ENCODE assay signal across 11 mouse cellular contexts in genomic region chr6:99931588-99931987, GRCm38 (mm10).
DNase-seq lines count a peak whose midpoint lies in the region; ATAC-seq and TF ChIP-seq lines count a peak whose summit lies in the region.
"Had no signal": no experiment of that assay in that cellular context is flagged by ENCODE, and none has a peak within 500 bp of the region (broad histone marks: within the 10 kb centered on the region; RNA-seq: fewer than 3 reads in every experiment).

No protein-coding gene starts in this region.

- H3K4me3 ChIP-seq in limb, embryonic 14.5 days (replicated peaks; ENCODE audit: low read length) = no peak overlapping the region
- H3K4me3 ChIP-seq in limb, embryonic 10.5 days = no peak overlapping the region
- H3K4me3 ChIP-seq in intestine, postnatal 0 days (ENCODE audit: low read depth, low read length) = no peak overlapping the region
- H3K4me3 ChIP-seq in stomach, postnatal 0 days (ENCODE audit: low read depth, low read length) = no peak overlapping the region

- H3K9me3 ChIP-seq in limb, embryonic 14.5 days (ENCODE audit: control insufficient read depth, low read length) = no peaks in the 10 kb centered on the region
- H3K9me3 ChIP-seq in limb, embryonic 10.5 days (replicated peaks) = no peaks in the 10 kb centered on the region
- no peaks in the 10 kb centered on the region for H3K9me3 ChIP-seq in intestine, postnatal 0 days (ENCODE audit: control insufficient read depth)
- H3K9me3 ChIP-seq in stomach, postnatal 0 days (ENCODE audit: control insufficient read depth, low read length) = no peaks in the 10 kb centered on the region

- no peak for TF ChIP-seq EP300 in stomach, postnatal 0 days (optimal IDR thresholded peaks at IDR 0.05)

- WGBS in limb, embryonic 14.5 days = 74% methylated on average over 4 of the region's 4 CpGs
- WGBS in limb, embryonic 10.5 days = 84% methylated on average over 4 of the region's 4 CpGs
- 47% methylated on average over 4 of the region's 4 CpGs for WGBS in intestine, postnatal 0 days
- WGBS in stomach, postnatal 0 days = 35% methylated on average over 4 of the region's 4 CpGs

- peak; percentile 39 for DNase-seq in limb, embryonic 14.5 days (ENCODE audit: low spot score)
- no peak for DNase-seq in limb, embryonic 10.5 days (ENCODE audit: low spot score)
- peak; percentile 88 for DNase-seq in stomach, postnatal 0 days (ENCODE audit: low spot score)
- DNase-seq in kidney, adult 9 months = no peak
- no peak for DNase-seq in urinary bladder, postnatal 10 days (ENCODE audit: low spot score)
- DNase-seq: gastrocnemius, postnatal 10 days; liver, postnatal 0 days; thymus, adult 2 months had no signal

- H3K9ac ChIP-seq in limb, embryonic 14.5 days (ENCODE audit: low read depth, low read length, severe bottlenecking) = no peak overlapping the region
- H3K9ac ChIP-seq in intestine, postnatal 0 days (ENCODE audit: low read depth, low read length) = no peak overlapping the region
- no peak overlapping the region for H3K9ac ChIP-seq in stomach, postnatal 0 days (ENCODE audit: low read length)
- H3K9ac ChIP-seq: liver, postnatal 0 days had no signal

- no peak for TF ChIP-seq POLR2A in limb, embryonic 14.5 days (IDR thresholded peaks at IDR 0.05; ENCODE audit: borderline replicate concordance, extremely low read depth, insufficient read depth, insufficient read length)

- no peak for TF ChIP-seq CTCF in intestine, postnatal 0 days (IDR thresholded peaks at IDR 0.05; ENCODE audit: low read depth)
- TF ChIP-seq CTCF in stomach, postnatal 0 days (IDR thresholded peaks at IDR 0.05; ENCODE audit: low read depth) = no peak

- no peak for ATAC-seq in limb, embryonic 14.5 days (ENCODE audit: low FRiP score, low read depth)
- ATAC-seq in common myeloid progenitor, adult 5-6 weeks (replicated peaks; ENCODE audit: low read depth, poor library complexity, severe bottlenecking) = peak; percentile 41; the same call in 1 of the 2 replicates
- peak; percentile 91 for ATAC-seq in intestine, postnatal 0 days
- peak; percentile 87 for ATAC-seq in stomach, postnatal 0 days (ENCODE audit: low FRiP score, low TSS enrichment)
- ATAC-seq: activated CD4-positive, CD25-positive, alpha-beta regulatory T cell, adult 4 months; liver, postnatal 0 days had no signal

- peaks cover 5% of the 10 kb centered on the region; the same call in 1 of the 2 replicates for H3K27me3 ChIP-seq in limb, embryonic 14.5 days (ENCODE audit: control insufficient read depth, insufficient read depth, low read length)
- peaks cover 55% of the 10 kb centered on the region for H3K27me3 ChIP-seq in limb, embryonic 10.5 days (ENCODE audit: low read depth, poor library complexity, severe bottlenecking)
- H3K27me3 ChIP-seq in intestine, postnatal 0 days (replicated peaks; ENCODE audit: control insufficient read depth, insufficient read depth, low read length) = no peaks in the 10 kb centered on the region
- no peaks in the 10 kb centered on the region for H3K27me3 ChIP-seq in stomach, postnatal 0 days (ENCODE audit: control insufficient read depth, insufficient read depth, low read length)

- H3K27ac ChIP-seq in limb, embryonic 14.5 days (replicated peaks; ENCODE audit: low read depth, low read length) = no peak overlapping the region
- H3K27ac ChIP-seq in limb, embryonic 10.5 days = no peak overlapping the region
- no peak overlapping the region for H3K27ac ChIP-seq in intestine, postnatal 0 days (ENCODE audit: low read depth, low read length)
- H3K27ac ChIP-seq in stomach, postnatal 0 days (replicated peaks) = peak overlapping the region; percentile 41; the same call in 1 of the 2 replicates

- peaks cover 4% of the 10 kb centered on the region; the same call in 1 of the 2 replicates for H3K4me1 ChIP-seq in limb, embryonic 14.5 days (ENCODE audit: control insufficient read depth, insufficient read depth, low read length)
- peaks cover 25% of the 10 kb centered on the region for H3K4me1 ChIP-seq in limb, embryonic 10.5 days
- H3K4me1 ChIP-seq in intestine, postnatal 0 days (replicated peaks; ENCODE audit: control insufficient read depth, insufficient read depth, low read length) = 0 out of 2 replicates have a peak, but pooled peaks cover 3% of the 10 kb centered on the region
- H3K4me1 ChIP-seq in stomach, postnatal 0 days (replicated peaks; ENCODE audit: control insufficient read depth, insufficient read depth) = peaks cover 2% of the 10 kb centered on the region; the same call in 1 of the 2 replicates

- H3K36me3 ChIP-seq in limb, embryonic 14.5 days (ENCODE audit: control insufficient read depth, insufficient read depth, low read length) = no peaks in the 10 kb centered on the region
- H3K36me3 ChIP-seq in limb, embryonic 10.5 days = no peaks in the 10 kb centered on the region
- H3K36me3 ChIP-seq in intestine, postnatal 0 days (ENCODE audit: control insufficient read depth, insufficient read depth) = no peaks in the 10 kb centered on the region
- H3K36me3 ChIP-seq in stomach, postnatal 0 days (ENCODE audit: control insufficient read depth, insufficient read depth, low read length) = no peaks in the 10 kb centered on the region

- no peak overlapping the region for H3K4me2 ChIP-seq in limb, embryonic 14.5 days (replicated peaks; ENCODE audit: low read depth, low read length, severe bottlenecking)
- H3K4me2 ChIP-seq in intestine, postnatal 0 days (replicated peaks; ENCODE audit: low read depth) = no peak overlapping the region
- no peak overlapping the region for H3K4me2 ChIP-seq in stomach, postnatal 0 days (replicated peaks; ENCODE audit: low read depth)

Comparison
In these comparisons a context has a peak if more than half of its experiments do, and no peak if none do; other contexts are left out.
1. DNase-seq: peak in limb, embryonic 14.5 days (single experiment) and stomach, postnatal 0 days (single experiment); none in limb, embryonic 10.5 days (single experiment), kidney, adult 9 months (single experiment) and urinary bladder, postnatal 10 days (single experiment).